Mouse (Mus musculus) kidney, embryonic 16.5 days (tissue): Measurements from ENCODE around the gene Muc3. TPM values are rescaled to one million over a fixed set of nuclear protein-coding genes. Genes with fewer than 3 reads are reported as not detected.
A peak's percentile ranks its signal among the peaks of the same experiment; 100 is the strongest.
"Not testable (repeated sequence)": the region's sequence is repeated elsewhere in the genome, so short reads cannot be mapped to it uniquely, and the experiment has no call there.

ENCODE experiments used
- ATAC-seq: fragments of 200-750 bp; cut with Nextera tagmentation; 2 replicates; pipeline ENCODE4 v1.8.0; 2017; ENCODE audit warnings: moderate TSS enrichment; ENCODE audit not compliant: low FRiP score, low TSS enrichment
- H3K27ac ChIP-seq: fragments of 300-500 bp; sonication (generic); 2 replicates; pipeline ENCODE4 v1.5.1; 2014; ENCODE audit warnings: low read length
- H3K27me3 ChIP-seq: fragments of 300-500 bp; sonication (generic); 2 replicates; pipeline ENCODE4 v1.6.1; 2014; ENCODE audit warnings: low read length, control low read depth, mixed read lengths; ENCODE audit not compliant: insufficient read depth
- H3K36me3 ChIP-seq: fragments of 300-500 bp; sonication (generic); 2 replicates; pipeline ENCODE4 v1.6.1; 2014; ENCODE audit warnings: low read length, control low read depth, mixed read lengths; ENCODE audit not compliant: insufficient read depth
- H3K4me1 ChIP-seq: fragments of 300-500 bp; sonication (generic); 2 replicates; pipeline ENCODE4 v1.6.1; 2014; ENCODE audit warnings: low read length, control low read depth, mixed read lengths; ENCODE audit not compliant: insufficient read depth
- H3K4me2 ChIP-seq: fragments of 300-500 bp; sonication (generic); replicated peaks from 2 replicates; pipeline ENCODE4 v1.6.1; 2014; ENCODE audit warnings: low read depth, low read length
- H3K4me3 ChIP-seq: fragments of 300-500 bp; sonication (generic); 2 replicates; pipeline ENCODE4 v1.5.1; 2014; ENCODE audit warnings: mild to moderate bottlenecking, low read length
- H3K9ac ChIP-seq: fragments of 300-500 bp; sonication (generic); replicated peaks from 2 replicates; pipeline ENCODE4 v1.6.1; 2014; ENCODE audit warnings: low read length
- H3K9me3 ChIP-seq: fragments of 300-500 bp; sonication (generic); 2 replicates; pipeline ENCODE4 v1.6.1; 2016; ENCODE audit warnings: low read length, control low read depth
- WGBS: fragments of 180-500 bp; shearing (Covaris S2); extraction: QIAGEN DNeasy Blood & Tissue Kit; methylation state at CpG from one replicate; pipeline ENCODE4 v1.1.7; 2014; 5-methylcytosine and 5-hydroxymethylcytosine counted together
- polyA plus RNA-seq: library from polyadenylated mRNA; unstranded; fragments of >200 nt; fragmentation: Nextera tagmentation; extraction: Ambion mirVana; gene quantifications from 2 replicates; pipeline ENCODE4 v1.2.1, GENCODE M21; 2015

Muc3 gene
- polyA plus RNA-seq, 1 experiment from 2014 or later: not detected

GRCm38 (mm10) chr5:137131490-137131889, 17.6 kb downstream of the Muc3 start:
- under 1% methylated on average over 3 of the region's 3 CpGs for WGBS
- no peak overlapping the region for H3K9ac ChIP-seq
- no peaks in the 10 kb centered on the region for H3K36me3 ChIP-seq
- peak; percentile 42; the same call in 1 of the 2 replicates for ATAC-seq
- no peak overlapping the region for H3K4me2 ChIP-seq
- peaks cover 8% of the 10 kb centered on the region for H3K4me1 ChIP-seq
- no peaks in the 10 kb centered on the region for H3K27me3 ChIP-seq
- no peak overlapping the region for H3K4me3 ChIP-seq
- no peaks in the 10 kb centered on the region for H3K9me3 ChIP-seq
- no peak overlapping the region for H3K27ac ChIP-seq

- H3K4me1 ChIP-seq: peaks cover 8% of the 10 kb centered on the region
- 12% methylated on average over 5 of the region's 5 CpGs for WGBS
- no peak overlapping the region for H3K27ac ChIP-seq
- no peak for ATAC-seq
- H3K4me2 ChIP-seq: no peak overlapping the region
- H3K36me3 ChIP-seq: no peaks in the 10 kb centered on the region
- no peaks in the 10 kb centered on the region for H3K27me3 ChIP-seq
- no peak overlapping the region for H3K4me3 ChIP-seq
- H3K9me3 ChIP-seq: no peaks in the 10 kb centered on the region
- no peak overlapping the region for H3K9ac ChIP-seq
Measured at GRCm38 (mm10) chr5:137129281-137129680, 19.8 kb downstream of the Muc3 start.

GRCm38 (mm10) chr5:137123516-137123915, 25.6 kb downstream of the Muc3 start:
- Histone ChIP-seq H3K9ac (no peak overlapping the region), H3K4me1 (0 out of 2 replicates have a peak, but pooled peaks cover 4% of the 10 kb centered on the region), H3K27ac (no peak overlapping the region), H3K36me3 (no peaks in the 10 kb centered on the region), H3K27me3 (no peaks in the 10 kb centered on the region), H3K4me3 (no peak overlapping the region), H3K9me3 (no peaks in the 10 kb centered on the region), H3K4me2 (no peak overlapping the region)
- ATAC-seq: no peak
- WGBS: 83% methylated on average over 4 of the region's 4 CpGs

- Histone ChIP-seq H3K27me3 (no peaks in the 10 kb centered on the region), H3K9me3 (no peaks in the 10 kb centered on the region), H3K9ac (no peak overlapping the region), H3K36me3 (no peaks in the 10 kb centered on the region), H3K27ac (no peak overlapping the region), H3K4me1 (0 out of 2 replicates have a peak, but pooled peaks cover 4% of the 10 kb centered on the region), H3K4me3 (no peak overlapping the region), H3K4me2 (no peak overlapping the region)
- 10% methylated on average over 14 of the region's 14 CpGs for WGBS
- peak; percentile 65; the same call in 1 of the 2 replicates for ATAC-seq
Measured at GRCm38 (mm10) chr5:137122686-137123193, 26.4 kb downstream of the Muc3 start.

GRCm38 (mm10) chr5:137121280-137121679, 27.8 kb downstream of the Muc3 start:
- 84% methylated on average over 4 of the region's 4 CpGs for WGBS
- Histone ChIP-seq H3K4me2 (no peak overlapping the region), H3K9me3 (no peaks in the 10 kb centered on the region), H3K4me1 (0 out of 2 replicates have a peak, but pooled peaks cover 9% of the 10 kb centered on the region), H3K27me3 (no peaks in the 10 kb centered on the region), H3K27ac (no peak overlapping the region), H3K4me3 (no peak overlapping the region), H3K9ac (no peak overlapping the region), H3K36me3 (no peaks in the 10 kb centered on the region)
- no peak for ATAC-seq

GRCm38 (mm10) chr5:137118878-137119277, 30.2 kb downstream of the Muc3 start:
- 84% methylated on average over 4 of the region's 4 CpGs for WGBS
- no peak overlapping the region for H3K4me3 ChIP-seq
- peaks cover 15% of the 10 kb centered on the region for H3K4me1 ChIP-seq
- H3K27me3 ChIP-seq: no peaks in the 10 kb centered on the region
- no peak for ATAC-seq
- no peak overlapping the region for H3K27ac ChIP-seq
- H3K4me2 ChIP-seq: no peak overlapping the region
- peaks cover 9% of the 10 kb centered on the region for H3K36me3 ChIP-seq
- no peaks in the 10 kb centered on the region for H3K9me3 ChIP-seq
- no peak overlapping the region for H3K9ac ChIP-seq

- Histone ChIP-seq H3K36me3 (peaks cover 17% of the 10 kb centered on the region), H3K4me1 (peaks cover 15% of the 10 kb centered on the region)
- not testable (repeated sequence) for ATAC-seq, H3K9ac ChIP-seq, H3K4me2 ChIP-seq, H3K27me3 ChIP-seq, H3K27ac ChIP-seq, H3K9me3 ChIP-seq, H3K4me3 ChIP-seq
- 90% methylated on average over 3 of the region's 3 CpGs for WGBS
Measured at GRCm38 (mm10) chr5:137117994-137118393, 31.1 kb downstream of the Muc3 start.

GRCm38 (mm10) chr5:137116987-137117386, 32.1 kb downstream of the Muc3 start:
- WGBS: 76% methylated on average over 2 of the region's 2 CpGs
- no peak for ATAC-seq
- no peak overlapping the region; the same call in 1 of the 2 replicates for H3K4me2 ChIP-seq

GRCm38 (mm10) chr5:137115866-137116847, 33.0 kb downstream of the Muc3 start, which contains the start of gene Trim56:
TSS of gene Trim56 (minus strand) at chr5:137116209.
- peaks cover 4% of the 10 kb centered on the region; the same call in 1 of the 2 replicates for H3K9me3 ChIP-seq
- peak; percentile 87 for ATAC-seq
- WGBS: 8% methylated on average over 29 of the region's 29 CpGs
- H3K36me3 ChIP-seq: peaks cover 26% of the 10 kb centered on the region
- H3K9ac ChIP-seq: peak within 1 kb of the TSS; percentile 84
- H3K4me2 ChIP-seq: peak within 1 kb of the TSS; percentile 85
- H3K27ac ChIP-seq: peak within 1 kb of the TSS; percentile 66
- H3K4me1 ChIP-seq: peaks cover 11% of the 10 kb centered on the region
- peak within 1 kb of the TSS; percentile 73 for H3K4me3 ChIP-seq
- H3K27me3 ChIP-seq: no peaks in the 10 kb centered on the region

More at GRCm38 (mm10) chr5:137116987-137117386, 32.1 kb downstream of the Muc3 start:
- peaks cover 4% of the 10 kb centered on the region; the same call in 1 of the 2 replicates for H3K9me3 ChIP-seq
- no peak overlapping the region for H3K27ac ChIP-seq
- H3K4me3 ChIP-seq: no peak overlapping the region
- H3K36me3 ChIP-seq: peaks cover 24% of the 10 kb centered on the region
- H3K9ac ChIP-seq: no peak overlapping the region
- no peaks in the 10 kb centered on the region for H3K27me3 ChIP-seq
- peaks cover 11% of the 10 kb centered on the region for H3K4me1 ChIP-seq
